Mouse (Mus musculus): ENCODE results near the gene Hoxb4.

Hoxb4 gene

GRCm38 (mm10) chr11:96333241-96334001 is 15.4 kb downstream of the Hoxb4 start:
- no peak for DNase-seq (ENCODE audit: low spot score in 2 of 2)

- no peak for DNase-seq (ENCODE audit: low spot score in 2 of 2)
These were observed 15.9 kb downstream of the Hoxb4 start for GRCm38 (mm10) chr11:96334002-96334364.

GRCm38 (mm10) chr11:96334998-96335397 is 16.9 kb downstream of the Hoxb4 start:
- DNase-seq (ENCODE audit: low spot score in 2 of 2): no peak

GRCm38 (mm10) chr11:96336597-96336996 is 18.5 kb downstream of the Hoxb4 start:
- DNase-seq (ENCODE audit: low spot score in 2 of 2): no peak

- no peak for DNase-seq (ENCODE audit: low spot score in 2 of 2)
These were observed 19.0 kb downstream of the Hoxb4 start for GRCm38 (mm10) chr11:96337026-96337425.

GRCm38 (mm10) chr11:96338957-96339855 is 21.1 kb downstream of the Hoxb4 start:
- DNase-seq (ENCODE audit: low spot score in 2 of 2): no peak

GRCm38 (mm10) chr11:96340698-96341365 is 22.8 kb downstream of the Hoxb4 start:
- DNase-seq (ENCODE audit: low spot score in 2 of 2): no peak

- no peak for DNase-seq (ENCODE audit: low spot score in 2 of 2)
These were observed 23.9 kb downstream of the Hoxb4 start for GRCm38 (mm10) chr11:96341701-96342575.

GRCm38 (mm10) chr11:96342576-96342930 is 24.5 kb downstream of the Hoxb4 start:
- DNase-seq (ENCODE audit: low spot score in 2 of 2): no peak

GRCm38 (mm10) chr11:96343206-96343745 is 25.2 kb downstream of the Hoxb4 start:
- DNase-seq (ENCODE audit: low spot score in 2 of 2): no peak

- no peak for DNase-seq (ENCODE audit: low spot score in 2 of 2)
These were observed 26.2 kb downstream of the Hoxb4 start for GRCm38 (mm10) chr11:96344061-96344877.

- DNase-seq (ENCODE audit: low spot score in 2 of 2): no peak
These were observed 26.8 kb downstream of the Hoxb4 start for GRCm38 (mm10) chr11:96344878-96345159.

- no peak for DNase-seq (ENCODE audit: low spot score in 2 of 2)
These were observed 27.3 kb downstream of the Hoxb4 start for GRCm38 (mm10) chr11:96345220-96345892.

- DNase-seq (ENCODE audit: low spot score in 2 of 2): no peak
These were observed 28.1 kb downstream of the Hoxb4 start for GRCm38 (mm10) chr11:96345893-96346806.

GRCm38 (mm10) chr11:96346916-96347520 is 29.0 kb downstream of the Hoxb4 start:
- DNase-seq (ENCODE audit: low spot score in 2 of 2): no peak

GRCm38 (mm10) chr11:96347717-96348116 is 29.6 kb downstream of the Hoxb4 start:
- DNase-seq (ENCODE audit: low spot score in 2 of 2): no peak

GRCm38 (mm10) chr11:96348141-96348928 is 30.3 kb downstream of the Hoxb4 start:
- no peak for DNase-seq (ENCODE audit: low spot score in 2 of 2)

GRCm38 (mm10) chr11:96348988-96349387 is 30.9 kb downstream of the Hoxb4 start:
- no peak for DNase-seq (ENCODE audit: low spot score in 2 of 2)
